Mouse (Mus musculus) liver, postnatal 0 days (tissue): ENCODE results near the gene Cenpt. TPM values are rescaled to one million over a fixed set of nuclear protein-coding genes. Genes with fewer than 3 reads are reported as not detected.
A peak's percentile ranks its signal among the peaks of the same experiment; 100 is the strongest.

Experiments used
- ATAC-seq: fragments of 200-750 bp; cut with Nextera tagmentation; 2 replicates; pipeline ENCODE4 v1.8.0; 2017; ENCODE audit warnings: mild to moderate bottlenecking, moderate library complexity
- DNase-seq: peaks from one replicate; pipeline ENCODE4 v3.0.0-alpha.2; 2016
- H3K27ac ChIP-seq: fragments of 300-500 bp; sonication (generic); 2 replicates; pipeline ENCODE4 v1.5.1; 2014; ENCODE audit warnings: antibody characterized with exemption, moderate library complexity, mild to moderate bottlenecking, low read depth
- H3K27me3 ChIP-seq: fragments of 300-500 bp; sonication (generic); 2 replicates; pipeline ENCODE4 v1.6.1; 2014; ENCODE audit warnings: low read length, control low read depth, mixed read lengths; ENCODE audit not compliant: insufficient read depth
- H3K36me3 ChIP-seq: fragments of 300-500 bp; sonication (generic); replicated peaks from 2 replicates; pipeline ENCODE4 v1.6.1; 2014; ENCODE audit warnings: mild to moderate bottlenecking, control low read depth, low read length, moderate library complexity, mixed read lengths; ENCODE audit not compliant: insufficient read depth
- H3K4me1 ChIP-seq: fragments of 300-500 bp; sonication (generic); 2 replicates; pipeline ENCODE4 v1.6.1; 2014; ENCODE audit warnings: antibody characterized with exemption, mild to moderate bottlenecking, control low read depth; ENCODE audit not compliant: insufficient read depth
- H3K4me2 ChIP-seq: fragments of 300-500 bp; sonication (generic); 2 replicates; pipeline ENCODE4 v1.6.1; 2014; ENCODE audit warnings: low read depth, mild to moderate bottlenecking, low read length, moderate library complexity, mixed read lengths
- H3K4me3 ChIP-seq: fragments of 300-500 bp; sonication (generic); 2 replicates; pipeline ENCODE4 v1.5.1; 2014; ENCODE audit warnings: low read depth, low read length
- H3K9ac ChIP-seq: fragments of 300-500 bp; sonication (generic); replicated peaks from 2 replicates; pipeline ENCODE4 v1.6.1; 2014; ENCODE audit warnings: mild to moderate bottlenecking, moderate library complexity
- H3K9me3 ChIP-seq: fragments of 300-500 bp; sonication (generic); 2 replicates; pipeline ENCODE4 v1.6.1; 2016; ENCODE audit warnings: mild to moderate bottlenecking, control low read depth, low read length, mixed read lengths
- CTCF ChIP-seq: sonication (generic); IDR thresholded peaks from 2 replicates; pipeline ENCODE4 v1.5.1; 2016; ENCODE audit warnings: antibody characterized with exemption, low read depth
- EP300 ChIP-seq: IDR thresholded peaks from 2 replicates; pipeline ENCODE4 v1.6.1; 2016; ENCODE audit warnings: antibody characterized with exemption, low read depth, mild to moderate bottlenecking
- WGBS: fragments of 180-500 bp; shearing (Covaris S2); extraction: QIAGEN DNeasy Blood & Tissue Kit; methylation state at CpG from one replicate; pipeline ENCODE4 v1.1.7; 2014; ENCODE audit not compliant: insufficient replicate concordance; 5-methylcytosine and 5-hydroxymethylcytosine counted together
- polyA plus RNA-seq: library from polyadenylated mRNA; unstranded; fragments of >200 nt; fragmentation: Nextera tagmentation; extraction: Ambion mirVana; gene quantifications from 2 replicates; pipeline ENCODE4 v1.2.1, GENCODE M21; 2015

Cenpt gene
- 8.9 and 9.0 TPM in 2 replicates for polyA plus RNA-seq

GRCm38 (mm10) chr8:105853178-105853577, at the start of gene Cenpt:
Gene Cenpt, minus strand, starts transcription at chr8:105853278.
- Histone ChIP-seq H3K36me3 (peaks cover 10% of the 10 kb centered on the region), H3K9me3 (no peaks in the 10 kb centered on the region), H3K9ac (no peak within 1 kb of the TSS), H3K4me3 (peak within 1 kb of the TSS; percentile 92), H3K27ac (no peak within 1 kb of the TSS), H3K4me2 (peak within 1 kb of the TSS; percentile 96; the same call in 1 of the 2 replicates), H3K27me3 (no peaks in the 10 kb centered on the region), H3K4me1 (peaks cover 32% of the 10 kb centered on the region)
- no peak for TF ChIP-seq CTCF
- no peak for TF ChIP-seq EP300
- 81% methylated on average over 3 of the region's 3 CpGs for WGBS
- no peak for ATAC-seq
- DNase-seq = no peak

- ATAC-seq (peak; percentile 52), DNase-seq (no peak)
- no peaks in the 10 kb centered on the region for H3K36me3 ChIP-seq
- H3K9me3 ChIP-seq = no peaks in the 10 kb centered on the region
- H3K4me3 ChIP-seq = peak overlapping the region; percentile 93
- H3K4me1 ChIP-seq = peaks cover 13% of the 10 kb centered on the region
- TF ChIP-seq EP300 = peak; percentile 83
- no peak for TF ChIP-seq CTCF
- peak overlapping the region; percentile 98 for H3K9ac ChIP-seq
- H3K27ac ChIP-seq = peak overlapping the region; percentile 97
- peak overlapping the region; percentile 72 for H3K4me2 ChIP-seq
- H3K27me3 ChIP-seq = no peaks in the 10 kb centered on the region
- WGBS = 15% methylated on average over 16 of the region's 16 CpGs
Measured at GRCm38 (mm10) chr8:105900941-105901616, 48.0 kb upstream of the Cenpt start.

- WGBS = under 1% methylated on average over 50 of the region's 68 CpGs
- H3K4me2 ChIP-seq = peak within 1 kb of the TSS; percentile 72
- ATAC-seq = peak; percentile 95
Measured at GRCm38 (mm10) chr8:105900180-105900940, 47.3 kb upstream of the Cenpt start, which contains the start of gene Pskh1. Gene Pskh1, plus strand, starts transcription at chr8:105900441.

GRCm38 (mm10) chr8:105897801-105898480, 44.9 kb upstream of the Cenpt start:
- no peak for TF ChIP-seq EP300
- no peak for TF ChIP-seq CTCF
- H3K27ac ChIP-seq = no peak overlapping the region
- H3K36me3 ChIP-seq = peaks cover 4% of the 10 kb centered on the region
- H3K9me3 ChIP-seq = no peaks in the 10 kb centered on the region
- no peak overlapping the region for H3K9ac ChIP-seq
- DNase-seq (no peak), ATAC-seq (no peak)
- peaks cover 13% of the 10 kb centered on the region for H3K4me1 ChIP-seq
- H3K4me3 ChIP-seq = no peak overlapping the region
- H3K4me2 ChIP-seq = no peak overlapping the region
- H3K27me3 ChIP-seq = no peaks in the 10 kb centered on the region
- WGBS = 72% methylated on average over 9 of the region's 9 CpGs

More at GRCm38 (mm10) chr8:105900180-105900940, 47.3 kb upstream of the Cenpt start, which contains the start of gene Pskh1:
- no peaks in the 10 kb centered on the region for H3K27me3 ChIP-seq
- H3K27ac ChIP-seq = peak within 1 kb of the TSS; percentile 97
- peak within 1 kb of the TSS; percentile 93 for H3K4me3 ChIP-seq
- peaks cover 13% of the 10 kb centered on the region for H3K4me1 ChIP-seq
- DNase-seq = peak; percentile 95
- peak within 1 kb of the TSS; percentile 98 for H3K9ac ChIP-seq
- TF ChIP-seq EP300 (no peak), CTCF (no peak)
- H3K36me3 ChIP-seq = no peaks in the 10 kb centered on the region
- no peaks in the 10 kb centered on the region for H3K9me3 ChIP-seq

- H3K4me1 ChIP-seq = no peaks in the 10 kb centered on the region
- no peak within 1 kb of the TSS for H3K4me3 ChIP-seq
- ATAC-seq = peak; percentile 92
- TF ChIP-seq CTCF (0 out of 2 replicates have a peak, but pooled peaks have one; percentile 15), EP300 (no peak)
- peaks cover 41% of the 10 kb centered on the region for H3K36me3 ChIP-seq
- peak; percentile 77 for DNase-seq
- no peaks in the 10 kb centered on the region for H3K9me3 ChIP-seq
- no peak within 1 kb of the TSS for H3K4me2 ChIP-seq
- H3K27ac ChIP-seq = no peak within 1 kb of the TSS
- H3K9ac ChIP-seq = no peak within 1 kb of the TSS
- WGBS = 31% methylated on average over 11 of the region's 11 CpGs
- no peaks in the 10 kb centered on the region for H3K27me3 ChIP-seq
Measured at GRCm38 (mm10) chr8:105893339-105893738, 40.3 kb upstream of the Cenpt start, which contains the start of gene Nrn1l. Gene Nrn1l, plus strand, starts transcription at chr8:105893567.

GRCm38 (mm10) chr8:105892432-105892831, 39.4 kb upstream of the Cenpt start:
- Histone ChIP-seq H3K4me2 (no peak overlapping the region), H3K27me3 (no peaks in the 10 kb centered on the region), H3K27ac (no peak overlapping the region), H3K4me3 (no peak overlapping the region), H3K4me1 (no peaks in the 10 kb centered on the region), H3K9ac (no peak overlapping the region), H3K9me3 (no peaks in the 10 kb centered on the region), H3K36me3 (peaks cover 50% of the 10 kb centered on the region)
- ATAC-seq = no peak
- DNase-seq = peak; percentile 32
- TF ChIP-seq CTCF (peak; percentile 67), EP300 (no peak)
- 79% methylated on average over 6 of the region's 6 CpGs for WGBS
